14 mouse cellular contexts compared by ENCODE assay signal in the genomic region with DNA sequence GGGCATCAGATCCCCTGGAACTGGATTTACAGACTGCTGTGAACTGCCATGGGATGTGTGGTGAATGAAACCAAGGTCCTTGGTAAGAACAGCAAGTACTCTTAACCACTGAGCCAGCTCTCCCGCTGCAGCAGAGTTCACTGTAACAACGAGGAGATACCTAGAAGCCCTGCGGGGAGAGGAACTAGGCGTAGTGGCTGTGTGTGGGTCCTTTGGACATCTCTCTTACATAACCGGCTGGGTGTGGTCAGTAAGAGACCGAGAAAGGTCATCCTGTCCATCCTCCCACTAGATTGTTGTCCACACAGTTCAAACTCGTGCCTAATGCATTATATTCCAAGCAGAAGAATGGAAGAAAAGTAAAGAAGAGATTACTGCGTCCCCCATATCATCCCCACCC.
"Had no signal": no experiment of that assay in that cellular context is flagged by ENCODE, and none has a peak within 500 bp of the region (broad histone marks: within the 10 kb centered on the region; RNA-seq: fewer than 3 reads in every experiment).

No protein-coding gene starts in this region.

- H3K9me3 ChIP-seq: limb, embryonic 13.5 days; liver, embryonic 13.5 days; megakaryocyte, embryonic 14.5 days; midbrain, embryonic 12.5 days; neural tube, embryonic 15.5 days had no signal

- ATAC-seq: intestine, embryonic 16.5 days had no signal

- H3K27me3 ChIP-seq: limb, embryonic 13.5 days; liver, embryonic 13.5 days; neural tube, embryonic 15.5 days had no signal

- H3K36me3 ChIP-seq: limb, embryonic 13.5 days; liver, embryonic 13.5 days; midbrain, embryonic 12.5 days; neural tube, embryonic 15.5 days had no signal

- H3K4me3 ChIP-seq: limb, embryonic 13.5 days; liver, embryonic 13.5 days; megakaryocyte, embryonic 14.5 days; midbrain, embryonic 12.5 days; myocyte; neural tube, embryonic 15.5 days had no signal

- H3K4me2 ChIP-seq: limb, embryonic 13.5 days; liver, embryonic 13.5 days; midbrain, embryonic 12.5 days; neural tube, embryonic 15.5 days had no signal

- H3K27ac ChIP-seq: kidney, postnatal 0 days; limb, embryonic 13.5 days; liver, embryonic 13.5 days; midbrain, embryonic 12.5 days; neural tube, embryonic 15.5 days had no signal

- DNase-seq: kidney, adult 8-10 months; left cerebral cortex, postnatal 4 days; liver, embryonic 13.5 days; right cerebral cortex, postnatal 4 days; spleen, adult 18-20 months; thymus, adult 18-20 months; thymus, postnatal 14 days had no signal

- H3K9ac ChIP-seq: limb, embryonic 13.5 days; liver, embryonic 13.5 days; midbrain, embryonic 12.5 days; neural tube, embryonic 15.5 days had no signal
